Mouse (Mus musculus): ENCODE measurements around the gene Sfxn5. TPM values are rescaled to one million over a fixed set of nuclear protein-coding genes. Genes with fewer than 3 reads are reported as not detected.

The Sfxn5 gene
- total RNA-seq, 4 experiments from 2014 or later = 16.2 to 27.2 (median 21.0) TPM

GRCm38 (mm10) chr6:85230762-85231161 is 102.5 kb downstream of the Sfxn5 start:
- DNase-seq = no peak

DNA sequence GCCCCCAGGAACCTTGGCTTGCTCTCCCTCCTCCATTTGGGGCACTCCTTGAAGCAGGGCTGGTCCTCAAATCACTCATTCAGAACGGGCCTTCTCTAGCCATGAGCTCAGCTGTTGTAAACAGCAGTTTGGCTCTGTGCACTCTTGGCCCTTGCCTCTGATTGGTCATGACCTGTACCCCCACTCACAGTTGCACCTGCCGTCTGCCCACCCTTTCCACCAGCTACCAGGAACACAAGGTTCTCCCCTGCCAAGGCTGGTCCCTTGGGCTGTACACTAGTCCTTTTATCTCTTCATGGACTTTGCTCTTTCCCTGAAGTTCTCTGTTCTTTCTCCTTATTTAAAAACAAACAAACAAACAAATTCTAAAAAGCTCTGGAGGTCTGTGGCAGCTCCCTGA is 105.7 kb downstream of the Sfxn5 start:
- no peak for DNase-seq

DNA sequence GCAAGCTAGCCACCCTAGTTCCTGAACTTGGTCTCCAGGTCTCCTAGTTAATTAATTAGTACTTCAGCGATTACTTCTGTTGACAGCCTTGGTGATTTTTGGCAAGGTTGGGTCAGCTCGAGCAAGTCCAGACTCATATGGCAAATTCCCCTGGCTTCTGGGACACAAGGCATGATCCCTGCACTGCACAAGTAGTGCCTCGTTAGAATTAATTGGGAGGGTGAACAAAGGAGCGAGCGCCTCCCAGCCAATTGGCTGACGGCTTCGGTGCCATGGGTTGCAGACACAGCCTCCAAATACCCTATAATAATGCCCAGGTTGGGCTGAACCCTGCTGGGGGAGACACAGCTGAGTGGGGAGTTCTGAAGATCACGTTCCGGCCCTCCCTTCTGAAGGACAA is 106.7 kb downstream of the Sfxn5 start:
- DNase-seq = no peak

GRCm38 (mm10) chr6:85224442-85224891 is 108.8 kb downstream of the Sfxn5 start:
- no peak for DNase-seq

- no peak for DNase-seq
Observed at GRCm38 (mm10) chr6:85223498-85224150, 109.6 kb downstream of the Sfxn5 start.

GRCm38 (mm10) chr6:85222551-85222950 is 110.7 kb downstream of the Sfxn5 start:
- no peak for DNase-seq

- no peak for DNase-seq
Observed at GRCm38 (mm10) chr6:85220917-85221316, 112.3 kb downstream of the Sfxn5 start.

DNA sequence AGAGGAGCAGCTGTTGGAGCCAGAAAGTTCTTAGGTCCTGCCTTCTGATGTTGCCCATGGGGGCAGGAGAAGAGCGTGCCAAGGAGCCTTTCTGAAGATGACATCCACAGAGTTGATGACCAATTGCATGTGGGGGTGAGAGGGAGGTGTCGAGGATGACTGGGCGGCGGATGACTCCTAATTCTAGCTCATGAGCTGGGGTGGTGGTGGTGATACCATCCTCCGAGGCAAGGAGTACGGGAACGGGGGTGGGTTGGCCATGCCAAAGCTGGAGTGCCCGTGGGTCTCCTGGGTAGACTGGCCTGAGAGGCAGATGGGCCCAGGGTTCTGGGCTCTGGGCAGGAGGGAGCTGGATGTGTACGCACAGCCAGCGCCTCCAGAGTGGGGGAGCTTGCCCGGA is 113.5 kb downstream of the Sfxn5 start:
- DNase-seq = no peak

DNA sequence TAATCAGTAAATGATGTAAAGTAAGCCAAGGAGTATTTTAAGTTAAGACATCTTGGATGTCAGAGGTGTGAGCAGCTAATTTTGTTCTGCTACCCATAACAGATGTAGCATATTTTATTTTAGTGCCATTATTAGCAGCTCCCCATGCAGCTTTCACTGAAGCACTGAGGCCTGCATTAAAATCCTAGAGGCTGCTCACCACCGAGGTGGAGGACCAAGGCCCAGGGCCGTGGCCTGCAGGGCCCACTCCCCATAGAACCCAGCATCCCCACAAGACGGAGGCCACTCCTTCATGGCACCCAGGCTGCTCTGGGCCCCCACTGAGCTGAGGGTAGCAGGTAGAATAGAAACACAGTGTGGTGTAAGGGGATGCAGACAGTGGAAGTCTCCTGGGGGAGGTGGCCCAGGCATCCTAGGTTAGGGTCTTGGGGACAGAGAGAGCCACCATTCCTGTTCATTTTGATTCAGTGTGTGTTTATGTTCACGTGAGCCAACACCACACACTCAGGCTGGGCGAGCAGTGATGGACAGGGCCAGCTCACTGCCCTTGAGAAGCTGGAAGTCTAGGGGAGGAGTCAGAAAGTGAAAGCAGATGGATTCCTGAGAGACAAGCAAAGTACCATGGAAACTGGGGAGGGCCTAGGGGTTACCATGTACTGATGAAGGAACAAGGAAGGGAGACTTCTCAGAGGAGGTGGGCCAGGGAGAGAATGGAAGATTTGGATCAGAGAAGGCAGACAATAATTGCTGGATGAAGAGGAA is 114.4 kb downstream of the Sfxn5 start:
- DNase-seq = peak; percentile 22

DNA sequence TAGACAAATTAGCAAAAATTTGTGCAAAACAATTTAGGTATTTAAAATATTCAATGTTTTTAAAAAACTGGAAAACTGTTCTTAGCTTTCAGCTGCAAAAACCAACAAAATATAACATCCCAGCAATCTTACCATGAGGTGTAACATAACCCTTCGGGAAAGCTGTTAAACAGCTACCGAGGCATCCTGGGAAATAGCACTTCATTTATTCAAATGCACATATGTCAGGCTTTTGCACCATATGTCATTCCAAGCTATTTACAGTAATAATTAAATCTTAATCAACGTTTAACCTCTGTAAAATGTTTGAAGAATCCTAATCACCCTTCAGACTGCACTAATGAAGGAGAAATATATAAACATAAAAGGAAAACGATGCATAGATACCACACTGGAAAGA is 115.0 kb downstream of the Sfxn5 start:
- no peak for DNase-seq

DNA sequence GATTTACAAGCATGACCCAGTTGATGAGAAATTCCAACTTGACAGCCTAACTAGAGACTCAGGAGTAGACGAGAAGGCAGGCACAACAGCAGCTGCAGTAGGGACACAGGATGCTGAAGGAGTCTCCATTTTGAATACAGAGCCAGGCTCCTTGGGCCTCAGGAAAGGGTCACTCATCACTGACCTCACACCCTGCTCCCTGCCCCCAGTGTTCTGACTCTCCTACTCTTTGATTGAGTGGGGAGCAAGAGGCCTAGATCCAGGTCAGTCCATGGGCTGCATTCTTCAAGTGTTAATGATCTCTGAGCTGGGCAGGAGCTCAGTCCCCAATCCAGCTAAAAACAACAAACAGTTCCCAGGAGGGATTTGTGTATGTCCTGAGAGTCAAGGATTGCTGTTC is 122.5 kb downstream of the Sfxn5 start:
- DNase-seq = no peak

DNA sequence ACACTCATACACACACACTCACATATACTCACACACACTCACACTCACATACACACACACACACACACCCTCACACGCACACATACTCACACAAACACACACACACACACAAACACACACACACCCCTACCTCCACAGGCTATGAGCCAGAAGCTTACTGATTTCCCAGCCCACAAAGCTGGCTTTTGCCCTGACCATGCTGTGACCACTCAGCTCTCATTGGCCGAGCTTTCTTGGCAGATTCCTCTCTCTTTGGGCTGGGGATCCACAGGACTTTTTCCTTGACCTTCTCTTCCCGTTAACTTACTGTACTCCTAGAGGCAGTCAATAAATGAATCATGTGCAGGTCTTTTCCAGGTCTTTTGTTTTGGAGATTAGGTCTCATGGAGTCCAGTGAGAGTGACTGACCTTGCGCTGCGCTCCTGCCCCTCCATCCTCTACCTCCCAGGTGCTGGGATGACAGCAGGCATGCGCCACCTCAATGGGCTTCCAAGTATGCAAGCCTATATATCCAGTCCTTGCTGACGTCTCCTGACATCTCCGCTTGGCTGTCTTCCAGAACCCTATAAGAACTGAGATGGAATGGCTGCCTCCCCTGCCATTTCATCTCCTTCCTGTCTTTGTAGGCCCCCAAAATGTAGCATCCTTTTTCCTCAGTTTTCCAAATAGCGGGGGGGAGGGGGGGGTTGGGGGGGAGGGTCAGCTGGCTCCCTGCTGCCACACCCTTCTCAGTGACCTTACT is 123.8 kb downstream of the Sfxn5 start:
- peak; percentile 29 for DNase-seq

DNA sequence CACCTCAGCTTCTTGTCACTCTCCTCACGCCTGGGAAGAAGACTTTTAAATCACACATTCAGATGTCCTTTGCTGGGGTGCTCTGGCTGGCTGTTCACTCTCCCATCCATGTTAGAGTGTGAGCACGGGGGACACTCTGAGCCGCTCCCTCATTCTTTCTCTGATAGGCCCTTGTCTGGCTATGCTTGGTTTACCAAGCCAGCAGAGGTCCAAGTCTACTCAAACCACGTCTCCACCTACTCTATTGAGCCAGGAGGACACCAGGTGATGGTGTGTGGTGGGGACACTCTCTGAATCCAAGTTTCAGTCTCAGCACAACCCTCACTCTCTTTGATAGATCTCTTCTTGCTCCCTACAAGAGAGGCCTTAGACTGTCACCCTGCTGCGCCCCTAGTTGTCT is 125.9 kb downstream of the Sfxn5 start:
- no peak for DNase-seq

DNA sequence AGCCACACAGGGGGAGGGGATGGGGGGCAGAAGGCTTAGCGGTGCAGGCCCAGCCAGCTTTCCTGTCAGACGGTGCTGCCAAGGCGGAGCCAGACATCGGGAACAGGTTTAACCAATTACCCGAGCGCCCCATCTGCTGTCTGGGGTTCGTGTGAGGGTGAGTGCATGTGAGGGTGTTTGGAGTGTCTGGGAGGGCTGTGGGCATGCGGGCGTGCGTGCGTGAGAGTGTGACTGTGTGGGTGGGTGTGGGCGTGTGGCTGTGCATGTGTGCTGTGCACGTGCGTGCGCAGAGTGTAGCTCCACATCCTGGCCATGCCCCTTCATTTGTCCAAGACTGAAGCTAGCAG is 126.3 kb downstream of the Sfxn5 start:
- DNase-seq = no peak

- DNase-seq = no peak
Observed at GRCm38 (mm10) chr6:85206182-85206938, 126.9 kb downstream of the Sfxn5 start.

- DNase-seq = no peak
Observed at GRCm38 (mm10) chr6:85197951-85198350, 135.3 kb downstream of the Sfxn5 start.

GRCm38 (mm10) chr6:85193381-85194318 is 139.6 kb downstream of the Sfxn5 start:
- no peak for DNase-seq

DNA sequence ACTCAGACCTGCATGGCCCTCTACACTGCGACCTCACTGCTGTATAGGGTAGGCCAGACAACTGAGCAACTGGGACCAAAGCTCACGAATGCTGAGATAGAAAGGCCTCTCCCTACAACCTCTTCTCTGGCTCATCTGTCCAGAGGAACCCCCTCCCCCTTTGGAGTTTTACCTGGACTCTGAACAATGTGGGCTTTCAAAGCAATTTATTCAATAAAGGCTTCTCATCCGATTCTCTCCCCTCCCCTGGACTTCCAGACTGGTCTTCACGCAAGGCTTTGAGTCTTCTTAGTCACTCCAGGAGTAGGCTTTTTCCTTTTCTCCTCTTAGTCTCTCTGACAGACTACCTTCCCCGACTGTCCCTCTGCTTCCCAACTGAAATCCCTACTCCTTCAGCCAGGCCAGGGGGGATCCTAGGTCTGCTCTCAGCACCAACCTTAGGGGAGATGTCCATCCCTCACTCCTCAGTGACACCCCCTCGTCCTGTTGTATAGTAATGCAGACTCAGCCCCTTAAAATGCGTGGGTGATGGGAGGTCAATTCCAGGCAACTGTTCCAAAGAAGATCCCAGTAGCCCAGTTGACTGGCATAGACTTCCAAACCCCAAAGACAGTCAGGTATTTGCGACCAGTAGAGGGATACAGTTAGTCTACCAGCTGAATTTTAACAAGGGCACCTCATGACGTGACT is 141.3 kb downstream of the Sfxn5 start:
- no peak for DNase-seq

- no peak for DNase-seq
Observed at GRCm38 (mm10) chr6:85190671-85191070, 142.6 kb downstream of the Sfxn5 start.

- no peak for DNase-seq
Observed at GRCm38 (mm10) chr6:85189911-85190591, 143.2 kb downstream of the Sfxn5 start.

Data from adrenal gland, adult 8-10 months (tissue).